Mouse (Mus musculus): ENCODE data around the gene Adamts13. TPM values are rescaled to one million over a fixed set of nuclear protein-coding genes. Genes with fewer than 3 reads are reported as not detected.

Adamts13 gene
- total RNA-seq, 2 experiments from 2014 or later, result 0.08 to 0.85 TPM

- no peak for DNase-seq (ENCODE audit: low spot score in 2 of 2)
These were observed 59.1 kb downstream of the Adamts13 start for GRCm38 (mm10) chr2:27032361-27032760.

GRCm38 (mm10) chr2:27036003-27036402, 62.8 kb downstream of the Adamts13 start:
- no peak for DNase-seq (ENCODE audit: low spot score in 2 of 2)

- no peak for DNase-seq (ENCODE audit: low spot score in 2 of 2)
These were observed 63.8 kb downstream of the Adamts13 start for GRCm38 (mm10) chr2:27037008-27037407.

- peak in 1 of 2 experiments; percentile 46 for DNase-seq (ENCODE audit: low spot score in 2 of 2)
These were observed 65.4 kb downstream of the Adamts13 start for GRCm38 (mm10) chr2:27038596-27038995.

- DNase-seq (ENCODE audit: low spot score in 2 of 2), result no peak
These were observed 66.1 kb downstream of the Adamts13 start for GRCm38 (mm10) chr2:27039286-27039685.

- no peak for DNase-seq (ENCODE audit: low spot score in 2 of 2)
These were observed 69.1 kb downstream of the Adamts13 start for GRCm38 (mm10) chr2:27042131-27042844.

GRCm38 (mm10) chr2:27043461-27043860, 70.2 kb downstream of the Adamts13 start:
- DNase-seq (ENCODE audit: low spot score in 2 of 2), result peak in 1 of 2 experiments; percentile 55

GRCm38 (mm10) chr2:27044166-27044565, 71.0 kb downstream of the Adamts13 start:
- no peak for DNase-seq (ENCODE audit: low spot score in 2 of 2)

GRCm38 (mm10) chr2:27044641-27045040, 71.4 kb downstream of the Adamts13 start:
- no peak for DNase-seq (ENCODE audit: low spot score in 2 of 2)

GRCm38 (mm10) chr2:27045979-27046770, 73.0 kb downstream of the Adamts13 start:
- no peak for DNase-seq (ENCODE audit: low spot score in 2 of 2)

GRCm38 (mm10) chr2:27049408-27049807, 76.2 kb downstream of the Adamts13 start:
- DNase-seq (ENCODE audit: low spot score in 2 of 2), result no peak

GRCm38 (mm10) chr2:27058251-27058650, 85.0 kb downstream of the Adamts13 start:
- no peak for DNase-seq (ENCODE audit: low spot score in 2 of 2)

GRCm38 (mm10) chr2:27058751-27059150, 85.5 kb downstream of the Adamts13 start:
- no peak for DNase-seq (ENCODE audit: low spot score in 2 of 2)

- DNase-seq (ENCODE audit: low spot score in 2 of 2), result no peak
These were observed 86.0 kb downstream of the Adamts13 start for GRCm38 (mm10) chr2:27059187-27059586.

Other genes starting within 250 kb of the Adamts13 start
- not detected for gene Abo, start 108.4 kb upstream of the Adamts13 start, total RNA-seq (2021)
- 10 to 100 TPM; 31.1 to 31.7 TPM for gene Surf6, start 70.5 kb upstream of the Adamts13 start, total RNA-seq (2021)
- gene Med22, start 62.7 kb upstream of the Adamts13 start, total RNA-seq (2021), result 10 to 100 TPM; 61.2 to 65.8 TPM
- 100 to 1,000 TPM; 585 to 598 TPM for gene Rpl7a, start 62.7 kb upstream of the Adamts13 start, total RNA-seq (2021)
- gene Surf2, start 57.0 kb upstream of the Adamts13 start, total RNA-seq (2021), result 10 to 100 TPM; 42.6 to 43.6 TPM
- gene Surf1, start 56.9 kb upstream of the Adamts13 start, total RNA-seq (2021), result 100 to 1,000 TPM in 1 of 2 experiments, 10 to 100 TPM in 1; 90.9 to 103 TPM
- 100 to 1,000 TPM; 151 to 163 TPM for gene Surf4, start 39.5 kb upstream of the Adamts13 start, total RNA-seq (2021)
- under 1 TPM; 0.31 to 0.73 TPM for gene Stkld1, start 39.4 kb upstream of the Adamts13 start, total RNA-seq (2021)
- gene Rexo4, start 9.0 kb upstream of the Adamts13 start, total RNA-seq (2021), result 10 to 100 TPM; 40.7 to 43.0 TPM
- 10 to 100 TPM; 49.8 to 53.7 TPM for gene Cacfd1, start 36.5 kb downstream of the Adamts13 start, total RNA-seq (2021)
- gene Slc2a6, start 54.6 kb downstream of the Adamts13 start, total RNA-seq (2021), result 1 to 10 TPM; 1.3 TPM
- 1 to 10 TPM in 1 of 2 experiments, under 1 TPM in 1; 0.59 to 1.8 TPM for gene Mymk, start 98.8 kb downstream of the Adamts13 start, total RNA-seq (2021)
- 10 to 100 TPM in 1 of 2 experiments, 1 to 10 TPM in 1; 9.6 to 13.5 TPM for gene Adamtsl2, start 106.0 kb downstream of the Adamts13 start, total RNA-seq (2021)
- gene Fam163b, start 169.1 kb downstream of the Adamts13 start, total RNA-seq (2021), result 1 to 10 TPM; 4.0 to 5.0 TPM
- gene Dbh, start 191.8 kb downstream of the Adamts13 start, total RNA-seq (2021), result 100 to 1,000 TPM; 515 to 549 TPM